Mouse (Mus musculus): ENCODE results near the gene St7.

DNA sequence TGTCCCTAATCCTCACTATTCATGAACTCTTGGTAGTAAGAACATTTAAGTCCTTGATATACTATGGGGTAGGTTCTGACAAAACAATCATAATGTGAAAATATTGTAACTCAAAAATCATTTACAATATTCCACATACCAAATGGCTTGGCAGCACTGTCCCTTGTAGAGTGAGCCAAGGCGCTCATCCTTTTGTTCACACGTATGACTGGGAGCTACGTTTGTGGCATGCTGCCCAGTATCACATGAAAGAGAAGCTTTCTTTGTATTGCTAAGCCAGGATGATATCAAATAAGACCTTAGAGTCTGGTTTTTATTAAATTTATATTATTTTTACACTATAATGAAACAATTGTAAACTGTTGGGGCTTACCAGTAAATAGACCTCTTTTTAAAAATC lies 281.7 kb downstream of the St7 start:
- TF ChIP-seq POLR2A (IDR thresholded peaks at IDR 0.05; ENCODE audit: low read depth, low read length) (no peak), CTCF (IDR thresholded peaks at IDR 0.05; ENCODE audit: borderline replicate concordance, insufficient read depth, low read length) (no peak)

Measured in embryonic fibroblast, embryonic 13.5 days (primary cell).